Mouse (Mus musculus) brain, embryonic 14.5 days (tissue): ENCODE data around the gene Gm10563.

Source experiments
- CTCF ChIP-seq: fragments of 200-500 bp; IDR thresholded peaks from 2 replicates; pipeline ENCODE4 v1.5.1; 2012; ENCODE audit warnings: inconsistent platforms, mild to moderate bottlenecking, moderate library complexity, borderline replicate concordance; ENCODE audit not compliant: insufficient read depth, insufficient read length; ENCODE audit errors: extremely low read depth
- POLR2A ChIP-seq: fragments of 200-500 bp; IDR thresholded peaks from 2 replicates; pipeline ENCODE4 v1.6.1; 2012; ENCODE audit warnings: mild to moderate bottlenecking, inconsistent platforms, borderline replicate concordance; ENCODE audit not compliant: poor library complexity, insufficient read depth, insufficient read length, severe bottlenecking; ENCODE audit errors: extremely low read depth

- TF ChIP-seq POLR2A: no peak
- no peak for TF ChIP-seq CTCF
Measured at GRCm38 (mm10) chr4:155595777-155596176, 49.4 kb downstream of the Gm10563 start.
